Mouse (Mus musculus) E14TG2a.4 (cell line): ENCODE results near the gene Lrsam1.

Experiments
- CTCF ChIP-seq: conservative IDR thresholded peaks from 2 replicates; pipeline ENCODE4 v1.5.1; 2014; ENCODE audit warnings: low read length
- POU5F1 ChIP-seq: IDR thresholded peaks from 2 replicates; pipeline ENCODE4 v1.6.1; 2014; ENCODE audit warnings: low read length, borderline replicate concordance

DNA sequence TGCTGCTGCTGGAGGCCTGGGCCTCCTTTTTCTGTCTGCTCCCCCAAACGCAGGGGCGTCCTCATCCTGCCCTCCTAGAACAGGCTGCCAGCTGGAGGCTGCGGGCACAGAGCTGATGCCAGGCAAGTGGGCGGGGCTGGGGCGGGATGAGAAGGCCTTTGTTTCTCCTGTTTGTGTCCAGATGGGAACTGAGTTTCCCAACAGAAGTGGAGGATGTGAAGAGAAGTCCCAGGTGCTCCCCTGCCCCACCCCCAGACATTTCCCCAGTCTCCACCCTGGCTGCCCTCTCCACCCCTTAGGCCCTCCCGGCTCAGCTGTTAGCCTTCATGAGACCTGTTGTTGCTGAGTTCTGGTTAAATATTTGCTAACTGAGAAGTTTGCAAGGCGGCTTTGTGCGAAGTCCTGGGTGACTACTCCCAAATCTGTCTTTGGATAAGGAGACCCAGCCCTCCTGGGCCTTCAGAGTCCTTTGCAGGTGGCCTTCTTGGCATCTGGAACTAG, 65.8 kb downstream of the Lrsam1 start:
- no peak for TF ChIP-seq CTCF
- no peak for TF ChIP-seq POU5F1
